Mouse (Mus musculus) kidney, postnatal 0 days (tissue): ENCODE results near the gene Dmrt2. TPM values are rescaled to one million over a fixed set of nuclear protein-coding genes. Genes with fewer than 3 reads are reported as not detected.

Experiments
- ATAC-seq: fragments of 200-750 bp; cut with Nextera tagmentation; replicated peaks from 2 replicates; pipeline ENCODE4 v1.8.0; 2017; ENCODE audit warnings: low read depth, moderate number of reproducible peaks, moderate TSS enrichment, moderate library complexity; ENCODE audit not compliant: low FRiP score
- DNase-seq: peaks from one replicate; pipeline ENCODE4 v3.0.0-alpha.2; 2016; ENCODE audit warnings: low spot score
- H3K27ac ChIP-seq: fragments of 300-500 bp; sonication (generic); 2 replicates; pipeline ENCODE4 v1.5.1; 2014; ENCODE audit warnings: mild to moderate bottlenecking
- H3K27me3 ChIP-seq: fragments of 300-500 bp; sonication (generic); 2 replicates; pipeline ENCODE4 v1.6.1; 2014; ENCODE audit warnings: low read length, mixed read lengths; ENCODE audit not compliant: insufficient read depth
- H3K36me3 ChIP-seq: fragments of 300-500 bp; sonication (generic); 2 replicates; pipeline ENCODE4 v1.6.1; 2014; ENCODE audit warnings: low read length, mixed read lengths; ENCODE audit not compliant: insufficient read depth
- H3K4me1 ChIP-seq: fragments of 300-500 bp; sonication (generic); replicated peaks from 2 replicates; pipeline ENCODE4 v1.6.1; 2014; ENCODE audit warnings: antibody characterized with exemption, low read length, mixed read lengths; ENCODE audit not compliant: insufficient read depth
- H3K4me2 ChIP-seq: fragments of 300-500 bp; sonication (generic); 2 replicates; pipeline ENCODE4 v1.6.1; 2014; ENCODE audit warnings: mild to moderate bottlenecking, low read length, moderate library complexity, mixed read lengths
- H3K4me3 ChIP-seq: fragments of 300-500 bp; sonication (generic); replicated peaks from 2 replicates; pipeline ENCODE4 v1.5.1; 2014; ENCODE audit warnings: low read depth, low read length
- H3K9ac ChIP-seq: fragments of 300-500 bp; sonication (generic); 2 replicates; pipeline ENCODE4 v1.6.1; 2014; ENCODE audit warnings: low read depth, low read length
- H3K9me3 ChIP-seq: fragments of 300-500 bp; sonication (generic); replicated peaks from 2 replicates; pipeline ENCODE4 v1.6.1; 2016; ENCODE audit warnings: low read length, inconsistent platforms, mixed read lengths
- CTCF ChIP-seq: IDR thresholded peaks from 2 replicates; pipeline ENCODE4 v1.5.1; 2016; ENCODE audit warnings: antibody characterized with exemption, low read depth, mild to moderate bottlenecking, moderate library complexity
- WGBS: fragments of 180-500 bp; shearing (Covaris S2); extraction: QIAGEN DNeasy Blood & Tissue Kit; methylation state at CpG from one replicate; pipeline ENCODE4 v1.1.7; 2014; 5-methylcytosine and 5-hydroxymethylcytosine counted together
- polyA plus RNA-seq: library from polyadenylated mRNA; unstranded; fragments of >200 nt; fragmentation: Nextera tagmentation; extraction: Ambion mirVana; gene quantifications from 2 replicates; pipeline ENCODE4 v1.2.1, GENCODE M21; 2015

Dmrt2 gene
- polyA plus RNA-seq, 1 experiment from 2014 or later: 6.0 TPM

DNA sequence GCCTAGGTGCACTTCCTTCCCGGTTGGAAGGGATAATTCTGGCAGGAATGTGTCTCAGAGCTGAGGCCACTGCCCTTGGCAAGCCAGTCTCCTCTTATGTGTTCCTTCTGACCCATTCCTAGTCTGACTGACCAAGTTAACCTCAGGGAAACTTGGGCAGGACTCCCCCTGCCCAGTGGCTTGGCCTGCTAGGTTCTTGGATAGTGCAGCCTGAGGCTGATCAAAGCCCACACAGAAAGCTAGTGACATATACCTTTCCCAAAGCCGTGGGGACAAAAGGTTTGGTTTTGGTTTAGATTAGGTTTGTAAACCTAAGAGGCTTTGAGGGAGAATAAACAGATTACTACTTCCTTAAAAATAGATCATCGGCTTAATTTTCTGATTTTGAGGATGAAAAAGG is 25.1 kb upstream of the Dmrt2 start:
- 67% methylated on average over 3 of the region's 3 CpGs for WGBS
- H3K9ac ChIP-seq: no peak overlapping the region
- H3K27me3 ChIP-seq: 0 out of 2 replicates have a peak, but pooled peaks cover 6% of the 10 kb centered on the region
- DNase-seq (no peak), ATAC-seq (no peak)
- no peak overlapping the region for H3K4me3 ChIP-seq
- H3K9me3 ChIP-seq: no peaks in the 10 kb centered on the region
- no peaks in the 10 kb centered on the region for H3K36me3 ChIP-seq
- no peaks in the 10 kb centered on the region for H3K4me1 ChIP-seq
- no peak for TF ChIP-seq CTCF
- H3K27ac ChIP-seq: no peak overlapping the region
- no peak overlapping the region for H3K4me2 ChIP-seq

DNA sequence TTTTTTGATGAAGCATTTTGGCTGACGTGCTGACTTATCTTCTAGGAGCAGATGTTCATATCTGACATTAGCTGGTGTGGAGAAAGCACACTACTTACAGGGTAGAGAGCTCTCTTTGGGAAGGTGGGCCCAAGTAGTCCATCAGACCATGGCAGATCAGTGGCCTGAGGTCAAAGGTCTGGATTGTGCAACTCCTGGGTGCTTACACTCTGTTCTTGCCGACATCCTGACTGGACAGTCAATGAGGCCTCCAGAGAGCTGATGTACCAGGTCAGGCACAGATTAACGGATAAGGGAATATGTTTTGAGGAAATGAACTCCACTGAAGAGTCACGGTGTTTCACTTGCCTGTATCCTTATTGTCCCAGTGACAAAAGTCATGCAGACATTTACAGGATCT is 23.5 kb upstream of the Dmrt2 start:
- Histone ChIP-seq H3K27ac (no peak overlapping the region), H3K4me3 (no peak overlapping the region), H3K27me3 (0 out of 2 replicates have a peak, but pooled peaks cover 6% of the 10 kb centered on the region), H3K9me3 (no peaks in the 10 kb centered on the region), H3K4me1 (no peaks in the 10 kb centered on the region), H3K9ac (no peak overlapping the region), H3K4me2 (no peak overlapping the region), H3K36me3 (no peaks in the 10 kb centered on the region)
- TF ChIP-seq CTCF: no peak
- no peak for ATAC-seq
- DNase-seq: no peak
- WGBS: 64% methylated on average over 4 of the region's 4 CpGs

DNA sequence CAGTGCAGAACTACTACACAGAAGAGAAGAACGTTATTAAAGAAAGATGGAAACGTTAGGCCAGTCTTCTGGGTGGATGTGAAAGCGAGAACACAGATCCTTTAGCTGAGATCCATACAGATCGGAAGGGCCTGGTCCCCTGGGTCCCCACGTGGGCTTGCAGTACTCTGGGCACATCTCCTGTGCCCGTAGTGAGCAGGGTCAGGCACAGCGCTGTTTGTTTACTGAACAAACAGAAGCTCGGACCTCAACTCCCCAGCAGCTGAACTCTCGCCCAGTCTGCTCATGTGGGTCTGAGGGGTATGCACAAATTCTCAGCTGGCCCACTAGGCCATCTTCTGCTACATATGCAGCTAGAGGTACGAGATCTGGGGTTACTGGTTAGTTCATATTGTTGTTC is 21.7 kb upstream of the Dmrt2 start:
- H3K27me3 ChIP-seq: 0 out of 2 replicates have a peak, but pooled peaks cover 6% of the 10 kb centered on the region
- no peaks in the 10 kb centered on the region for H3K4me1 ChIP-seq
- H3K4me3 ChIP-seq: no peak overlapping the region
- no peaks in the 10 kb centered on the region for H3K9me3 ChIP-seq
- 46% methylated on average over 10 of the region's 10 CpGs for WGBS
- H3K27ac ChIP-seq: no peak overlapping the region
- no peak overlapping the region for H3K4me2 ChIP-seq
- DNase-seq (no peak), ATAC-seq (no peak)
- H3K36me3 ChIP-seq: no peaks in the 10 kb centered on the region
- no peak overlapping the region for H3K9ac ChIP-seq
- TF ChIP-seq CTCF: no peak

DNA sequence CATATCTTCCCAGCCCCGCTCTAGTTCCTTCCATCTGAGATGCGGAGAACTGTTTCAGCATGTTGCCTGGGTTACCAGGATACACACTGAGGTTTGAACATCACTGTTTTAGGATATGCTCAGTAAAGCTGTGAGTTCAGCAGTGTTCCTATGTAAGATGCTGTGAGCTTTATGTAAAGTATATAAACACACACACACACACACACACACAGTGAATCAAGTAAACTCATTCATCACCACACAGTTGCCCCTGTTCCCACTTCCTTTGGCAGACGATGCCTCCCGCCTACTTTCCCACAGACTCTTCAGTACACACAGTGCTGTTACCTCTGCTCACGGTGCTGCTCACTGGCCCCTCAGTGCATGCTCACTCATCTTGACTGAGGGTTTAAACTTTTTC is 19.7 kb upstream of the Dmrt2 start:
- no peak for TF ChIP-seq CTCF
- Histone ChIP-seq H3K4me2 (no peak overlapping the region), H3K27ac (no peak overlapping the region), H3K27me3 (0 out of 2 replicates have a peak, but pooled peaks cover 12% of the 10 kb centered on the region), H3K9me3 (no peaks in the 10 kb centered on the region), H3K9ac (no peak overlapping the region), H3K36me3 (no peaks in the 10 kb centered on the region), H3K4me1 (no peaks in the 10 kb centered on the region), H3K4me3 (no peak overlapping the region)
- no peak for ATAC-seq
- DNase-seq: no peak
- WGBS: 75% methylated on average over 5 of the region's 5 CpGs

DNA sequence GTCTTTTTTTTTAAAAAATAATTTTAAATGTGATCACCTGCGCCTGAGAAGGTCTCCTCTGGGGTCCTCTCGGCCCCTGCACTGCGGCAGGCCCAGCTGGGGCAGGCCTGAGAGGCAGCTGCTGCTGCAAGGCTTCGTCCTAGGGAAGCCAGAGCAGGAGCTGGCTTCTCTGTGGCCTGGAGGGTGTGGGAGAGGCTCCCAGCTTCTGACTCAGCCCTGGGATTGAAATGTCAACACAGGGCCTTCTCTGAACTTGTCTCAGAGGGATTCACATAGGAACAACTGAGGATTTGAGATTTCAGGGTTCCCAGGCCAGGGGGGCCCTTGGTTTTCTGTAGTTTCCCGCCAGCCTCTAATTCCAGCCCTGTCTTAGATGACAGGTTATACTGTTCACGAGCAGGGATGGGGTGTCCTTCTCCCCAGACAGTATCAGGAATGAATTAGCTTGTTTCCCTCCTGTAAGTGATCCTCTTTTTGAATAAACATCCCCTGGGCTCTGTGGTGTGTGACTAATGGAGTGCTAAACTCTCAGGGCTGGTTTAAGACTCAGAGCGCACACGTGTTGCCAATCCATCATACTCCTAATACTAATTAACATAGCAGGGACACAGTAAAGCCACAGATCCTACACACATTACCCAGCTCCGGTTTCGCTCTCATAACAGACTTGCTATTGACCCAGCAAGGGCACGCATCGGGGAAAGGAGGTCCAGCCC is 18.0 kb upstream of the Dmrt2 start:
- WGBS: 30% methylated on average over 12 of the region's 12 CpGs
- no peaks in the 10 kb centered on the region for H3K9me3 ChIP-seq
- H3K4me2 ChIP-seq: no peak overlapping the region
- DNase-seq (peak; percentile 79), ATAC-seq (peak; percentile 76; the same call in 1 of the 2 replicates)
- H3K27ac ChIP-seq: no peak overlapping the region
- H3K36me3 ChIP-seq: no peaks in the 10 kb centered on the region
- no peak overlapping the region for H3K4me3 ChIP-seq
- H3K27me3 ChIP-seq: peaks cover 17% of the 10 kb centered on the region; the same call in 1 of the 2 replicates
- TF ChIP-seq CTCF: no peak
- no peaks in the 10 kb centered on the region for H3K4me1 ChIP-seq
- no peak overlapping the region for H3K9ac ChIP-seq

DNA sequence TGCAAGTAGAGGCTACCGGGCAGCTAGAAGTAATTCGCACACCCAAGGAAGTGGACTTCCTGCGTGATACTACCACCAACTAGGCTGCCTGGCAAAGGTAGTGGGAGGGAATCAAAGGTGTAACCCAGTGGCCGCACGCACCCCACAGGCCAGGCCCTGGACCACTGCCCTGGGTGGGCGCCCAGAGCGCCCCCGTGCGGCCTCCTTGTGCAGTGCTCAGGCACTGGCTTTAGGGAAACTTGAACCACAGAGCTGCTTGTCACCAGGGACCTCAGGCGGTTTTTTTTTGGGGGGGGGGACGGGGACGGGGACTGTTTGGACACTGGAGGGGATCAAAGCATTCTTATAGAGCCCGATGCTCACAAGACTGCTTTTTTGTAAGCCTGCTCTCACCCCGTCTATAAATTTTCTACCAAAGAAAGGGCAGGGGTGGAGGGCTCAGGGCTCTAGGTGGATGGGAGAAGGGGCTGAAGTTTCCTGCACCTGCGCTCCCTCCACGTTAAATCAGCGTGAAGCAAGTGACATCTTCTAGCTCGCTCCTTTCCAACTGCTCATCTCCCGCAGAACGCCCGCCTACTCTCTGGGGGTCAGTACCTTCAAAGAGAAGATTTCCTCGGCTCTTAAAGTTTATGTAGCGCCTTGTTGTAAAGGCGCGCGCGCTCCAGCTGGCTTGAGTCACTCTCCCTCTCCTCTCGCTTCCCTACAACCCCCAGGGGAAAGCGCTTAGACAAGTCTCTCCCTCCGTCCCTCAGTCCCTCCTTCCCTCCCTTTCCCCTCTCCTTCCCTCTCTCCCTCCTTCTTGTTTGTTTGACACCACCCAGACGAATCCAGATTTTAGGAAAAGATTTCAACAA is 6.5 kb upstream of the Dmrt2 start:
- TF ChIP-seq CTCF: peak; percentile 40; the same call in 1 of the 2 replicates
- no peaks in the 10 kb centered on the region for H3K4me1 ChIP-seq
- H3K4me2 ChIP-seq: no peak overlapping the region
- no peak overlapping the region for H3K27ac ChIP-seq
- H3K9me3 ChIP-seq: no peaks in the 10 kb centered on the region
- ATAC-seq (no peak; the same call in 1 of the 2 replicates), DNase-seq (peak; percentile 44)
- peaks cover 76% of the 10 kb centered on the region for H3K27me3 ChIP-seq
- no peak overlapping the region for H3K9ac ChIP-seq
- no peaks in the 10 kb centered on the region for H3K36me3 ChIP-seq
- WGBS: 1% methylated on average over 30 of the region's 31 CpGs
- no peak overlapping the region for H3K4me3 ChIP-seq
